Mouse (Mus musculus) adrenal gland, postnatal 36 days (tissue): ENCODE measurements around the gene Ttc27. TPM values are rescaled to one million over a fixed set of nuclear protein-coding genes. Genes with fewer than 3 reads are reported as not detected.

Source experiments
- DNase-seq, 2 experiments: peaks; one replicate each; pipeline ENCODE4 v3.0.0; 2021; ENCODE audit warnings: mixed read lengths in 1 of 2
- total RNA-seq, 2 experiments: library from RNA; stranded (reverse); gene quantifications; 2 replicates each; pipeline ENCODE4 v1.2.3; 2021

Ttc27 gene
- total RNA-seq, 2 experiments from 2014 or later = 20.6 to 23.0 TPM

- no peak for DNase-seq
Measured at GRCm38 (mm10) chr17:74819711-74820110, 102.2 kb downstream of the Ttc27 start.

GRCm38 (mm10) chr17:74830851-74831250 is 113.3 kb downstream of the Ttc27 start:
- DNase-seq = peak; percentile 52 to 65

GRCm38 (mm10) chr17:74841721-74842120 is 124.2 kb downstream of the Ttc27 start:
- no peak for DNase-seq

- no peak for DNase-seq
Measured at GRCm38 (mm10) chr17:74842603-74843002, 125.1 kb downstream of the Ttc27 start.

GRCm38 (mm10) chr17:74843486-74843885 is 126.0 kb downstream of the Ttc27 start:
- DNase-seq = no peak

GRCm38 (mm10) chr17:74846031-74846891 is 128.7 kb downstream of the Ttc27 start:
- peak; percentile 30 to 37 for DNase-seq

GRCm38 (mm10) chr17:74850216-74850615 is 132.7 kb downstream of the Ttc27 start:
- no peak for DNase-seq

- no peak for DNase-seq
Measured at GRCm38 (mm10) chr17:74859298-74859697, 141.8 kb downstream of the Ttc27 start.

GRCm38 (mm10) chr17:74860180-74860993 is 142.9 kb downstream of the Ttc27 start:
- DNase-seq = no peak

- DNase-seq = no peak
Measured at GRCm38 (mm10) chr17:74863845-74864244, 146.3 kb downstream of the Ttc27 start.

GRCm38 (mm10) chr17:74864790-74865548 is 147.4 kb downstream of the Ttc27 start:
- DNase-seq = no peak

- DNase-seq = no peak
Measured at GRCm38 (mm10) chr17:74865694-74866564, 148.4 kb downstream of the Ttc27 start.

- DNase-seq = peak; percentile 90 to 93
Measured at GRCm38 (mm10) chr17:74866565-74867507, 149.3 kb downstream of the Ttc27 start.

- no peak for DNase-seq
Measured at GRCm38 (mm10) chr17:74868185-74868907, 150.8 kb downstream of the Ttc27 start.

GRCm38 (mm10) chr17:74869556-74869955 is 152.0 kb downstream of the Ttc27 start:
- DNase-seq = peak; percentile 31 to 48

- DNase-seq = peak; percentile 49 to 66
Measured at GRCm38 (mm10) chr17:74870177-74871160, 152.9 kb downstream of the Ttc27 start.

GRCm38 (mm10) chr17:74872567-74872966 is 155.0 kb downstream of the Ttc27 start:
- DNase-seq = no peak

GRCm38 (mm10) chr17:74873756-74874155 is 156.2 kb downstream of the Ttc27 start:
- DNase-seq = no peak
